Mouse (Mus musculus): Measurements from ENCODE around the gene Tmem208. TPM values are rescaled to one million over a fixed set of nuclear protein-coding genes. Genes with fewer than 3 reads are reported as not detected.
A peak's percentile ranks its signal among the peaks of the same experiment; 100 is the strongest.

Gene Tmem208
- total and polyA plus RNA-seq, 3 experiments = 76.2 to 133 (median 88.1) TPM

- in situ Hi-C loops (cut with MboI; ENCODE audit: low pct_ligation_motif_present, low pct_unique_long_range_greater_than_20kb, low sequenced_read_pairs) = no loop called here
- Histone ChIP-seq H3K79me2 (replicated peaks; ENCODE audit: control insufficient read depth, extremely low read depth, insufficient read depth, poor library complexity, severe bottlenecking) (no peaks in the 10 kb centered on the region), H3K9ac (ENCODE audit: insufficient read depth, low read depth) (no peak within 1 kb of the TSS), H3K9me3 (replicated peaks; ENCODE audit: low read length) (peaks cover 7% of the 10 kb centered on the region), H3K4me2 (ENCODE audit: insufficient read depth, low read depth, poor library complexity, severe bottlenecking) (no peak within 1 kb of the TSS), H3K4me3 (replicated peaks in 1 of 3; ENCODE audit: low read depth in 2 of 3, low read length in 2 of 3, poor library complexity in 1 of 3) (no peak within 1 kb of the TSS), H3K36me3 (replicated peaks in 1 of 2; ENCODE audit: control insufficient read depth in 1 of 2, insufficient read depth in 1 of 2, low read length in 1 of 2) (peaks cover 0 to 3% of the 10 kb centered on the region in 2 experiments), H3K27me3 (replicated peaks) (no peaks in the 10 kb centered on the region), H3K27ac (ENCODE audit: insufficient read depth, low read depth) (no peak within 1 kb of the TSS), H3K4me1 (ENCODE audit: control insufficient read depth in 1 of 2, insufficient read depth in 2 of 2) (no peaks in the 10 kb centered on the region)
- dilution Hi-C loops (cut with MboI; ENCODE audit: extremely low pct_ligation_motif_present, extremely low pct_unique_long_range_greater_than_20kb, low sequenced_read_pairs) = no loop called here
- no peak for TF ChIP-seq USF2 (conservative IDR thresholded peaks at IDR 0.05; ENCODE audit: low read depth, low read length)
- no peak for TF ChIP-seq JUN (IDR thresholded peaks at IDR 0.05; ENCODE audit: insufficient read depth, low read depth, low read length)
- TF ChIP-seq ZKSCAN1 (IDR thresholded peaks at IDR 0.05; ENCODE audit: borderline replicate concordance, low read depth, low read length) = no peak
- TF ChIP-seq MEF2A (IDR thresholded peaks at IDR 0.05; ENCODE audit: borderline replicate concordance, low read depth, low read length) = no peak
- TF ChIP-seq MAX (IDR thresholded peaks at IDR 0.05; ENCODE audit: low read length) = no peak
- no peak for TF ChIP-seq MAFK (IDR thresholded peaks at IDR 0.05; ENCODE audit: insufficient replicate concordance, low read length)
- no peak for TF ChIP-seq PAX5 (IDR thresholded peaks at IDR 0.05; ENCODE audit: low read length)
- no peak for TF ChIP-seq EP300 (IDR thresholded peaks at IDR 0.05; ENCODE audit: low read length)
- no peak for TF ChIP-seq CHD2 (IDR thresholded peaks at IDR 0.05; ENCODE audit: low read length)
- TF ChIP-seq BHLHE40 (IDR thresholded peaks at IDR 0.05; ENCODE audit: low read depth, low read length) = no peak
- no peak for TF ChIP-seq MXI1 (IDR thresholded peaks at IDR 0.05; ENCODE audit: low read depth, low read length)
- no peak for DNase-seq (ENCODE audit: extremely low read depth)
Observed at GRCm38 (mm10) chr8:105373032-105373431, 46.9 kb downstream of the Tmem208 start, which contains the start of gene Plekhg4. Gene Plekhg4, plus strand, starts transcription at chr8:105373274.

GRCm38 (mm10) chr8:105374513-105374966 lies 48.4 kb downstream of the Tmem208 start:
- dilution Hi-C loops (cut with MboI; ENCODE audit: extremely low pct_ligation_motif_present, extremely low pct_unique_long_range_greater_than_20kb, low sequenced_read_pairs) = no loop called here
- no peak overlapping the region for H3K9ac ChIP-seq (ENCODE audit: insufficient read depth, low read depth)

GRCm38 (mm10) chr8:105378673-105379072 lies 52.5 kb downstream of the Tmem208 start:
- dilution Hi-C loops (cut with MboI; ENCODE audit: extremely low pct_ligation_motif_present, extremely low pct_unique_long_range_greater_than_20kb, low sequenced_read_pairs) (no loop called here), in situ Hi-C loops (cut with MboI; ENCODE audit: low pct_ligation_motif_present, low pct_unique_long_range_greater_than_20kb, low sequenced_read_pairs) (no loop called here)
- peaks cover 7% of the 10 kb centered on the region for H3K9me3 ChIP-seq (replicated peaks; ENCODE audit: low read length)
- H3K4me3 ChIP-seq (replicated peaks in 1 of 3; ENCODE audit: low read depth in 2 of 3, low read length in 2 of 3, poor library complexity in 1 of 3) = no peak overlapping the region
- no peak overlapping the region for H3K9ac ChIP-seq (ENCODE audit: insufficient read depth, low read depth)
- H3K27ac ChIP-seq (ENCODE audit: insufficient read depth, low read depth) = no peak overlapping the region
- no peaks in the 10 kb centered on the region for H3K36me3 ChIP-seq (replicated peaks in 1 of 2; ENCODE audit: control insufficient read depth in 1 of 2, insufficient read depth in 1 of 2, low read length in 1 of 2)
- H3K4me2 ChIP-seq (ENCODE audit: insufficient read depth, low read depth, poor library complexity, severe bottlenecking) = no peak overlapping the region
- TF ChIP-seq MAZ (IDR thresholded peaks at IDR 0.05; ENCODE audit: low read depth, low read length) (no peak), SIN3A (IDR thresholded peaks at IDR 0.05; ENCODE audit: low read length) (no peak), ZC3H11A (IDR thresholded peaks at IDR 0.05; ENCODE audit: low read depth, low read length) (no peak), RAD21 (IDR thresholded peaks at IDR 0.05; ENCODE audit: low read depth, low read length) (no peak), KAT2A (IDR thresholded peaks at IDR 0.05; ENCODE audit: insufficient replicate concordance, low read length) (no peak), POLR2A (IDR thresholded peaks at IDR 0.05; ENCODE audit: low read depth, low read length) (no peak), MEF2A (IDR thresholded peaks at IDR 0.05; ENCODE audit: borderline replicate concordance, low read depth, low read length) (no peak), HCFC1 (IDR thresholded peaks at IDR 0.05; ENCODE audit: low read depth, low read length) (no peak), MAFK (IDR thresholded peaks at IDR 0.05; ENCODE audit: insufficient replicate concordance, low read length) (no peak), EP300 (IDR thresholded peaks at IDR 0.05; ENCODE audit: low read length) (no peak), ZNF384 (IDR thresholded peaks at IDR 0.05; ENCODE audit: low read depth, low read length) (no peak), CHD1 (IDR thresholded peaks at IDR 0.05; ENCODE audit: low read depth, low read length) (no peak)
- DNase-seq (ENCODE audit: extremely low read depth) = no peak
- H3K27me3 ChIP-seq (replicated peaks) = no peaks in the 10 kb centered on the region
- no peaks in the 10 kb centered on the region; a peak in 1 of 4 replicates for H3K4me1 ChIP-seq (ENCODE audit: control insufficient read depth in 1 of 2, insufficient read depth in 2 of 2)
- no peaks in the 10 kb centered on the region for H3K79me2 ChIP-seq (replicated peaks; ENCODE audit: control insufficient read depth, extremely low read depth, insufficient read depth, poor library complexity, severe bottlenecking)

More at GRCm38 (mm10) chr8:105374513-105374966, 48.4 kb downstream of the Tmem208 start:
- Histone ChIP-seq H3K27me3 (replicated peaks) (no peaks in the 10 kb centered on the region), H3K4me3 (replicated peaks in 1 of 3; ENCODE audit: low read depth in 2 of 3, low read length in 2 of 3, poor library complexity in 1 of 3) (no peak overlapping the region), H3K79me2 (replicated peaks; ENCODE audit: control insufficient read depth, extremely low read depth, insufficient read depth, poor library complexity, severe bottlenecking) (no peaks in the 10 kb centered on the region), H3K4me1 (ENCODE audit: control insufficient read depth in 1 of 2, insufficient read depth in 2 of 2) (no peaks in the 10 kb centered on the region; a peak in 1 of 4 replicates), H3K4me2 (ENCODE audit: insufficient read depth, low read depth, poor library complexity, severe bottlenecking) (no peak overlapping the region), H3K9me3 (replicated peaks; ENCODE audit: low read length) (peaks cover 7% of the 10 kb centered on the region), H3K27ac (ENCODE audit: insufficient read depth, low read depth) (no peak overlapping the region), H3K36me3 (replicated peaks in 1 of 2; ENCODE audit: control insufficient read depth in 1 of 2, insufficient read depth in 1 of 2, low read length in 1 of 2) (no peaks in the 10 kb centered on the region)
- DNase-seq (ENCODE audit: extremely low read depth) = no peak
- in situ Hi-C loops (cut with MboI; ENCODE audit: low pct_ligation_motif_present, low pct_unique_long_range_greater_than_20kb, low sequenced_read_pairs) = no loop called here
- TF ChIP-seq CTCF (conservative IDR thresholded peaks at IDR 0.05 in 1 of 2, IDR thresholded peaks at IDR 0.05 in 1 of 2; ENCODE audit: low read depth in 2 of 2, low read length in 2 of 2) (peak in 1 of 2 experiments; percentile 87; a peak in 2 of 4 replicates), NRF1 (IDR thresholded peaks at IDR 0.05; ENCODE audit: low read depth, low read length) (no peak), SMC3 (IDR thresholded peaks at IDR 0.05; ENCODE audit: low read depth, low read length) (peak; percentile 30)
